Comparison of ENCODE assay signal across 17 mouse cellular contexts in genomic region chr2:109675051-109675450, GRCm38 (mm10). TPM values are rescaled to one million over a fixed set of nuclear protein-coding genes. Genes with fewer than 3 reads are reported as not detected.
A peak's percentile ranks its signal among the peaks of the same experiment; 100 is the strongest.
DNase-seq lines count a peak whose midpoint lies in the region; ATAC-seq and TF ChIP-seq lines count a peak whose summit lies in the region.
"Had no signal": no experiment of that assay in that cellular context is flagged by ENCODE, and none has a peak within 500 bp of the region (broad histone marks: within the 10 kb centered on the region; RNA-seq: fewer than 3 reads in every experiment).

No protein-coding gene starts in this region.

- no peak overlapping the region for H3K9ac ChIP-seq in hindbrain, embryonic 14.5 days
- H3K9ac ChIP-seq in midbrain, postnatal 0 days (replicated peaks; ENCODE audit: low read length, poor library complexity, severe bottlenecking) = 0 out of 2 replicates have a peak overlapping the region, but pooled peaks have one; percentile 19
- H3K9ac ChIP-seq: stomach, embryonic 15.5 days had no signal

- no peak for ATAC-seq in hindbrain, embryonic 14.5 days (ENCODE audit: low FRiP score)
- no peak for ATAC-seq in midbrain, postnatal 0 days (ENCODE audit: low FRiP score)
- ATAC-seq: activated CD4-positive, CD25-positive, alpha-beta regulatory T cell, adult 4 months had no signal

- peaks cover 40% of the 10 kb centered on the region for H3K27me3 ChIP-seq in hindbrain, embryonic 14.5 days (ENCODE audit: control insufficient read depth, insufficient read depth, low read length)
- H3K27me3 ChIP-seq in midbrain, postnatal 0 days (ENCODE audit: insufficient read depth, low read length) = peaks cover 13% of the 10 kb centered on the region; the same call in 1 of the 2 replicates

- no peaks in the 10 kb centered on the region for H3K36me3 ChIP-seq in hindbrain, embryonic 14.5 days (replicated peaks; ENCODE audit: control insufficient read depth, insufficient read depth)
- no peaks in the 10 kb centered on the region for H3K36me3 ChIP-seq in midbrain, postnatal 0 days (ENCODE audit: insufficient read depth, low read length)
- H3K36me3 ChIP-seq: stomach, embryonic 15.5 days had no signal

- intact Hi-C loops in left cerebral cortex, adult 2 months (cut with DNase I) = loop anchor here (5.0 kb wide), 6 partner anchors 398 to 1708 kb away; no protein-coding TSS in a partner anchor

- WGBS in hindbrain, embryonic 14.5 days = 9% methylated on average over 11 of the region's 11 CpGs
- WGBS in midbrain, postnatal 0 days = 3% methylated on average over 11 of the region's 11 CpGs

- peak overlapping the region; percentile 93 for H3K4me2 ChIP-seq in hindbrain, embryonic 14.5 days (replicated peaks)
- H3K4me2 ChIP-seq in midbrain, postnatal 0 days (ENCODE audit: low read depth, low read length, poor library complexity, severe bottlenecking) = peak overlapping the region; percentile 95

- no peak for TF ChIP-seq POLR2A in embryonic fibroblast, embryonic 13.5 days (IDR thresholded peaks at IDR 0.05; ENCODE audit: low read depth, low read length)

- H3K27ac ChIP-seq in left cerebral cortex, adult 2 months = no peak overlapping the region
- H3K27ac ChIP-seq in embryonic fibroblast, embryonic 13.5 days (ENCODE audit: insufficient read depth, low read length) = no peak overlapping the region
- H3K27ac ChIP-seq in hindbrain, embryonic 14.5 days = no peak overlapping the region
- H3K27ac ChIP-seq in midbrain, postnatal 0 days (ENCODE audit: low read depth, low read length) = no peak overlapping the region
- H3K27ac ChIP-seq: stomach, embryonic 15.5 days had no signal

- TF ChIP-seq CTCF in left cerebral cortex, adult 2 months (IDR thresholded peaks at IDR 0.05) = no peak
- TF ChIP-seq CTCF in embryonic fibroblast, embryonic 13.5 days (IDR thresholded peaks at IDR 0.05; ENCODE audit: borderline replicate concordance, insufficient read depth, low read length) = no peak
- no peak for TF ChIP-seq CTCF in midbrain, postnatal 0 days (IDR thresholded peaks at IDR 0.05)

- DNase-seq in left cerebral cortex, adult 2 months (ENCODE audit: extremely low spot score in 1 of 2, low spot score in 2 of 2) = no peak
- no peak for DNase-seq in left cerebral cortex, adult 9 months (ENCODE audit: low spot score in 2 of 2)
- no peak for DNase-seq in hindbrain, embryonic 14.5 days (ENCODE audit: low spot score)
- no peak for DNase-seq in midbrain, postnatal 0 days (ENCODE audit: low spot score)
- DNase-seq in kidney, postnatal 25 days = no peak
- no peak for DNase-seq in thymus, postnatal 10 days (ENCODE audit: low spot score in 2 of 2)
- no peak for DNase-seq in embryo, embryonic 11 days
- DNase-seq: heart, adult 18-20 months; heart, postnatal 10 days; kidney, adult 9 months; layer of hippocampus, adult 9-11 months; lung, adult 2 months; thymus, postnatal 36 days had no signal

- no peaks in the 10 kb centered on the region; the same call in 1 of the 2 replicates for H3K4me1 ChIP-seq in embryonic fibroblast, embryonic 13.5 days (ENCODE audit: control insufficient read depth, insufficient read depth, low read length)
- peaks cover 25% of the 10 kb centered on the region for H3K4me1 ChIP-seq in hindbrain, embryonic 14.5 days (replicated peaks; ENCODE audit: control insufficient read depth, insufficient read depth, low read length)
- H3K4me1 ChIP-seq in midbrain, postnatal 0 days (ENCODE audit: insufficient read depth, low read length) = peaks cover 13% of the 10 kb centered on the region

- H3K4me3 ChIP-seq in left cerebral cortex, adult 2 months = peak overlapping the region; percentile 61
- H3K4me3 ChIP-seq in embryonic fibroblast, embryonic 13.5 days (ENCODE audit: insufficient read depth, low read length) = peak overlapping the region; percentile 2; the same call in 1 of the 2 replicates
- H3K4me3 ChIP-seq in hindbrain, embryonic 14.5 days (replicated peaks; ENCODE audit: low read length) = peak overlapping the region; percentile 38; the same call in 1 of the 2 replicates
- peak overlapping the region; percentile 71 for H3K4me3 ChIP-seq in midbrain, postnatal 0 days (ENCODE audit: low read depth, low read length)

- no peaks in the 10 kb centered on the region for H3K9me3 ChIP-seq in hindbrain, embryonic 14.5 days (ENCODE audit: control insufficient read depth, low read length)
- no peaks in the 10 kb centered on the region for H3K9me3 ChIP-seq in midbrain, postnatal 0 days (ENCODE audit: low read length)
- H3K9me3 ChIP-seq: stomach, embryonic 15.5 days had no signal

RNA-seq across cellular contexts. Expression of gene Bdnf, which starts 0.6 kb away (rescaled TPM):
- 10 to 100 TPM; 35.5 to 39.3 TPM for total RNA-seq in left cerebral cortex, adult 2 months (2021)
- 9.2 and 17.7 TPM in 2 replicates for polyA plus RNA-seq in embryonic fibroblast, embryonic 13.5 days (2011; ENCODE audit: insufficient read length, low read depth, missing spikeins)
- 4.2 and 5.3 TPM in 2 replicates for polyA plus RNA-seq in hindbrain, embryonic 14.5 days (2014; fragmentation: Nextera tagmentation; extraction: Ambion mirVana)
- total RNA-seq in midbrain, postnatal 0 days (2014; rRNA removed) = 7.2 and 7.8 TPM in 2 replicates
- polyA plus RNA-seq in midbrain, postnatal 0 days (2015; fragmentation: Nextera tagmentation; extraction: Ambion mirVana) = 10.7 TPM in 2 replicates
- total RNA-seq: megakaryocyte, adult 5-6 weeks had no signal

Comparison
In these comparisons a context has a peak if more than half of its experiments do, and no peak if none do; other contexts are left out.
1. H3K4me3 ChIP-seq: peak in every context shown above with its lines; median percentile 71 in midbrain, postnatal 0 days; 61 in left cerebral cortex, adult 2 months; 38 in hindbrain, embryonic 14.5 days; 2 in embryonic fibroblast, embryonic 13.5 days.